Mouse (Mus musculus) gastrocnemius, postnatal 36 days (tissue): ENCODE data around the gene Myoc. TPM values are rescaled to one million over a fixed set of nuclear protein-coding genes. Genes with fewer than 3 reads are reported as not detected.
"Not testable (repeated sequence)": the region's sequence is repeated elsewhere in the genome, so short reads cannot be mapped to it uniquely, and the experiment has no call there.

Source experiments
- DNase-seq, 2 experiments: peaks; one replicate each; pipeline ENCODE4 v3.0.0; 2022
- intact Hi-C: fragments of 180-260 bp; cut with DNase I; formaldehyde crosslinking; loops from one replicate; pipeline ENCODE4 v1.15.1; 2025
- long read RNA-seq, 2 experiments: library from polyadenylated mRNA; stranded (forward); transcript quantifications; one replicate each; pipeline ENCODE4 v2.0.0; 2021
- total RNA-seq, 2 experiments: library from RNA; stranded (reverse); gene quantifications; 2 replicates each; pipeline ENCODE4 v1.2.3; 2021

The Myoc gene
- total RNA-seq: 10 to 100 TPM; 23.4 to 24.2 TPM
- long read RNA-seq, experiment 1, partial matches to known transcripts: 0 of 6 reads
- long read RNA-seq, experiment 1, other reads (novel, unspliced or antisense): 3 of 6 reads
- long read RNA-seq, experiment 2, transcript Myoc-201 (3 exons, 2,074 nt): major isoform, 8 of 13 reads
- long read RNA-seq, experiment 2, partial matches to known transcripts: 0 of 13 reads
- long read RNA-seq, experiment 2, other reads (novel, unspliced or antisense): 5 of 13 reads

- peak in 1 of 2 experiments; percentile 45 for DNase-seq
Observed at GRCm38 (mm10) chr1:162639051-162639750, at the start of gene Myoc. Gene Myoc (plus strand): TSS chr1:162639155.

GRCm38 (mm10) chr1:162589443-162589842 lies 49.5 kb upstream of the Myoc start:
- intact Hi-C loops: no loop called here
- peak in 1 of 2 experiments; percentile 5 for DNase-seq

More at GRCm38 (mm10) chr1:162639051-162639750, at the start of gene Myoc:
- intact Hi-C loops: no loop called here

- no peak for DNase-seq
- intact Hi-C loops: no loop called here
Observed at GRCm38 (mm10) chr1:162590415-162590997, 48.4 kb upstream of the Myoc start.

- no peak for DNase-seq
- intact Hi-C loops: loop anchor here (5.0 kb wide), 1 partner anchor 50 kb away; no protein-coding TSS in a partner anchor
Observed at GRCm38 (mm10) chr1:162597379-162598102, 41.4 kb upstream of the Myoc start.

- intact Hi-C loops: loop anchor here (5.0 kb wide), 1 partner anchor 48 kb away; no protein-coding TSS in a partner anchor
- no peak for DNase-seq
Observed at GRCm38 (mm10) chr1:162599617-162600016, 39.3 kb upstream of the Myoc start.

GRCm38 (mm10) chr1:162601288-162601687 lies 37.7 kb upstream of the Myoc start:
- DNase-seq: no peak
- intact Hi-C loops: no loop called here

GRCm38 (mm10) chr1:162608127-162608526 lies 30.8 kb upstream of the Myoc start:
- intact Hi-C loops: no loop called here
- DNase-seq: no peak

GRCm38 (mm10) chr1:162609633-162610250 lies 29.2 kb upstream of the Myoc start:
- no peak for DNase-seq
- intact Hi-C loops: no loop called here

GRCm38 (mm10) chr1:162611191-162611590 lies 27.8 kb upstream of the Myoc start:
- intact Hi-C loops: no loop called here
- DNase-seq: no peak

- DNase-seq: no peak
- intact Hi-C loops: no loop called here
Observed at GRCm38 (mm10) chr1:162615511-162615910, 23.4 kb upstream of the Myoc start.

GRCm38 (mm10) chr1:162620487-162620886 lies 18.5 kb upstream of the Myoc start:
- no peak for DNase-seq
- intact Hi-C loops: no loop called here

GRCm38 (mm10) chr1:162623895-162624294 lies 15.1 kb upstream of the Myoc start:
- intact Hi-C loops: no loop called here

GRCm38 (mm10) chr1:162625229-162625628 lies 13.7 kb upstream of the Myoc start:
- intact Hi-C loops: no loop called here
- no peak for DNase-seq

More at GRCm38 (mm10) chr1:162623895-162624294, 15.1 kb upstream of the Myoc start:
- DNase-seq: no peak

- intact Hi-C loops, DNase-seq: not testable (repeated sequence)
Observed at GRCm38 (mm10) chr1:162627821-162628220, 11.1 kb upstream of the Myoc start.

- DNase-seq, intact Hi-C loops: not testable (repeated sequence)
Observed at GRCm38 (mm10) chr1:162628326-162628725, 10.6 kb upstream of the Myoc start.

- intact Hi-C loops: not testable (repeated sequence)
- DNase-seq: peak; percentile 58 to 61
Observed at GRCm38 (mm10) chr1:162635291-162635931, 3.5 kb upstream of the Myoc start.

GRCm38 (mm10) chr1:162636516-162636915 lies 2.4 kb upstream of the Myoc start:
- intact Hi-C loops: no loop called here
- DNase-seq: no peak

- intact Hi-C loops: no loop called here
Observed at GRCm38 (mm10) chr1:162638535-162638934, 420 bp upstream of the Myoc start.

GRCm38 (mm10) chr1:162639861-162640260 lies 906 bp downstream of the Myoc start:
- intact Hi-C loops: no loop called here
- no peak for DNase-seq

More at GRCm38 (mm10) chr1:162638535-162638934, 420 bp upstream of the Myoc start:
- DNase-seq: no peak

GRCm38 (mm10) chr1:162642591-162642990 lies 3.6 kb downstream of the Myoc start:
- intact Hi-C loops: no loop called here
- no peak for DNase-seq
